Mouse (Mus musculus): Measurements from ENCODE around the gene Pkd2. TPM values are rescaled to one million over a fixed set of nuclear protein-coding genes. Genes with fewer than 3 reads are reported as not detected.
"Not testable (repeated sequence)": the region's sequence is repeated elsewhere in the genome, so short reads cannot be mapped to it uniquely, and the experiment has no call there.

The Pkd2 gene
- polyA plus RNA-seq, 1 experiment from 2014 or later = 14.9 TPM

- Histone ChIP-seq H3K27me3 (replicated peaks) (no peaks in the 10 kb centered on the region), H3K9me3 (no peaks in the 10 kb centered on the region), H3K9ac (no peak overlapping the region), H3K4me3 (replicated peaks) (no peak overlapping the region), H3K36me3 (no peaks in the 10 kb centered on the region), H3K4me1 (0 out of 2 replicates have a peak, but pooled peaks cover 1% of the 10 kb centered on the region), H3K4me2 (no peak overlapping the region), H3K27ac (no peak overlapping the region)
- 84% methylated on average over 1 of the region's 1 CpGs for WGBS
- ATAC-seq (ENCODE audit: insufficient read depth, low FRiP score, low read depth) = no peak
Observed at GRCm38 (mm10) chr5:104442850-104443249, 16.4 kb upstream of the Pkd2 start.

GRCm38 (mm10) chr5:104446156-104446555 is 13.1 kb upstream of the Pkd2 start:
- peak; percentile 27; the same call in 1 of the 2 replicates for ATAC-seq (ENCODE audit: insufficient read depth, low FRiP score, low read depth)
- Histone ChIP-seq H3K27ac (no peak overlapping the region), H3K9me3 (no peaks in the 10 kb centered on the region), H3K4me2 (no peak overlapping the region), H3K36me3 (no peaks in the 10 kb centered on the region), H3K4me3 (replicated peaks) (no peak overlapping the region), H3K9ac (no peak overlapping the region), H3K27me3 (replicated peaks) (no peaks in the 10 kb centered on the region), H3K4me1 (0 out of 2 replicates have a peak, but pooled peaks cover 2% of the 10 kb centered on the region)
- 11% methylated on average over 3 of the region's 3 CpGs for WGBS

- 19% methylated on average over 6 of the region's 6 CpGs for WGBS
- not testable (repeated sequence) for H3K36me3 ChIP-seq, H3K9me3 ChIP-seq
Observed at GRCm38 (mm10) chr5:104448346-104448745, 10.9 kb upstream of the Pkd2 start.

GRCm38 (mm10) chr5:104449491-104449890 is 9.8 kb upstream of the Pkd2 start:
- ATAC-seq (ENCODE audit: insufficient read depth, low FRiP score, low read depth) = no peak
- no peak overlapping the region for H3K9ac ChIP-seq
- no peak overlapping the region for H3K27ac ChIP-seq
- 0 out of 2 replicates have a peak, but pooled peaks cover 2% of the 10 kb centered on the region for H3K4me1 ChIP-seq
- WGBS = 46% methylated on average over 3 of the region's 3 CpGs
- no peaks in the 10 kb centered on the region for H3K36me3 ChIP-seq
- H3K4me2 ChIP-seq = no peak overlapping the region
- no peaks in the 10 kb centered on the region for H3K9me3 ChIP-seq
- no peak overlapping the region for H3K4me3 ChIP-seq (replicated peaks)
- H3K27me3 ChIP-seq (replicated peaks) = no peaks in the 10 kb centered on the region

More at GRCm38 (mm10) chr5:104448346-104448745, 10.9 kb upstream of the Pkd2 start:
- not testable (repeated sequence) for H3K9ac ChIP-seq; H3K4me2 ChIP-seq; H3K4me3 ChIP-seq (replicated peaks); H3K4me1 ChIP-seq; H3K27ac ChIP-seq; ATAC-seq (ENCODE audit: insufficient read depth, low FRiP score, low read depth); H3K27me3 ChIP-seq (replicated peaks)

- Histone ChIP-seq H3K4me3 (replicated peaks) (no peak overlapping the region), H3K27ac (no peak overlapping the region), H3K4me1 (no peaks in the 10 kb centered on the region), H3K27me3 (replicated peaks) (no peaks in the 10 kb centered on the region), H3K9me3 (no peaks in the 10 kb centered on the region), H3K4me2 (no peak overlapping the region), H3K9ac (no peak overlapping the region), H3K36me3 (no peaks in the 10 kb centered on the region)
- ATAC-seq (ENCODE audit: insufficient read depth, low FRiP score, low read depth) = no peak
- 57% methylated on average over 1 of the region's 1 CpGs for WGBS
Observed at GRCm38 (mm10) chr5:104453075-104453474, 6.2 kb upstream of the Pkd2 start.

- Histone ChIP-seq H3K4me2 (no peak overlapping the region), H3K4me3 (replicated peaks) (no peak overlapping the region), H3K27me3 (replicated peaks) (no peaks in the 10 kb centered on the region), H3K27ac (no peak overlapping the region), H3K9me3 (no peaks in the 10 kb centered on the region), H3K36me3 (no peaks in the 10 kb centered on the region), H3K4me1 (peaks cover 3% of the 10 kb centered on the region; the same call in 1 of the 2 replicates), H3K9ac (no peak overlapping the region)
- WGBS = 81% methylated on average over 6 of the region's 6 CpGs
- ATAC-seq (ENCODE audit: insufficient read depth, low FRiP score, low read depth) = no peak
Observed at GRCm38 (mm10) chr5:104454564-104454963, 4.7 kb upstream of the Pkd2 start.

- peak; percentile 48; the same call in 1 of the 2 replicates for ATAC-seq (ENCODE audit: insufficient read depth, low FRiP score, low read depth)
- no peaks in the 10 kb centered on the region for H3K9me3 ChIP-seq
- peaks cover 3% of the 10 kb centered on the region; the same call in 1 of the 2 replicates for H3K4me1 ChIP-seq
- peak overlapping the region; percentile 76 for H3K4me2 ChIP-seq
- H3K9ac ChIP-seq = peak overlapping the region; percentile 91
- H3K27ac ChIP-seq = peak overlapping the region; percentile 95
- H3K36me3 ChIP-seq = 0 out of 2 replicates have a peak, but pooled peaks cover 4% of the 10 kb centered on the region
- WGBS = under 1% methylated on average over 62 of the region's 82 CpGs
- no peaks in the 10 kb centered on the region for H3K27me3 ChIP-seq (replicated peaks)
- peak overlapping the region; percentile 90 for H3K4me3 ChIP-seq (replicated peaks)
Observed at GRCm38 (mm10) chr5:104459706-104460455, 631 bp downstream of the Pkd2 start.

GRCm38 (mm10) chr5:104460456-104460838 is 1.2 kb downstream of the Pkd2 start:
- 23% methylated on average over 3 of the region's 3 CpGs for WGBS
- H3K9me3 ChIP-seq = no peaks in the 10 kb centered on the region
- peak overlapping the region; percentile 90 for H3K4me3 ChIP-seq (replicated peaks)
- H3K27me3 ChIP-seq (replicated peaks) = no peaks in the 10 kb centered on the region
- H3K9ac ChIP-seq = no peak overlapping the region
- peak overlapping the region; percentile 76 for H3K4me2 ChIP-seq
- no peak for ATAC-seq (ENCODE audit: insufficient read depth, low FRiP score, low read depth)
- peaks cover 3% of the 10 kb centered on the region; the same call in 1 of the 2 replicates for H3K4me1 ChIP-seq
- peak overlapping the region; percentile 95 for H3K27ac ChIP-seq
- H3K36me3 ChIP-seq = 0 out of 2 replicates have a peak, but pooled peaks cover 4% of the 10 kb centered on the region

- 26% methylated on average over 6 of the region's 7 CpGs for WGBS
- no peak for ATAC-seq (ENCODE audit: insufficient read depth, low FRiP score, low read depth)
- Histone ChIP-seq H3K4me3 (replicated peaks) (peak overlapping the region; percentile 90), H3K27ac (no peak overlapping the region), H3K4me2 (peak overlapping the region; percentile 76), H3K9me3 (no peaks in the 10 kb centered on the region), H3K4me1 (peaks cover 3% of the 10 kb centered on the region; the same call in 1 of the 2 replicates), H3K36me3 (0 out of 2 replicates have a peak, but pooled peaks cover 4% of the 10 kb centered on the region), H3K9ac (no peak overlapping the region), H3K27me3 (replicated peaks) (no peaks in the 10 kb centered on the region)
Observed at GRCm38 (mm10) chr5:104460856-104461255, 1.6 kb downstream of the Pkd2 start.

- Histone ChIP-seq H3K36me3 (peaks cover 19% of the 10 kb centered on the region; the same call in 1 of the 2 replicates), H3K27ac (no peak overlapping the region), H3K4me3 (replicated peaks) (no peak overlapping the region), H3K9ac (no peak overlapping the region), H3K9me3 (no peaks in the 10 kb centered on the region), H3K4me1 (no peaks in the 10 kb centered on the region), H3K27me3 (replicated peaks) (no peaks in the 10 kb centered on the region), H3K4me2 (no peak overlapping the region)
- no peak for ATAC-seq (ENCODE audit: insufficient read depth, low FRiP score, low read depth)
- 57% methylated on average over 8 of the region's 8 CpGs for WGBS
Observed at GRCm38 (mm10) chr5:104465279-104465678, 6.0 kb downstream of the Pkd2 start.

GRCm38 (mm10) chr5:104465731-104466130 is 6.5 kb downstream of the Pkd2 start:
- Histone ChIP-seq H3K27ac (no peak overlapping the region), H3K36me3 (peaks cover 19% of the 10 kb centered on the region; the same call in 1 of the 2 replicates), H3K9me3 (no peaks in the 10 kb centered on the region), H3K4me3 (replicated peaks) (no peak overlapping the region), H3K4me1 (no peaks in the 10 kb centered on the region), H3K4me2 (no peak overlapping the region), H3K27me3 (replicated peaks) (no peaks in the 10 kb centered on the region), H3K9ac (no peak overlapping the region)
- WGBS = 82% methylated on average over 12 of the region's 12 CpGs
- ATAC-seq (ENCODE audit: insufficient read depth, low FRiP score, low read depth) = no peak

- WGBS = 90% methylated on average over 16 of the region's 16 CpGs
- no peak overlapping the region for H3K9ac ChIP-seq
- no peaks in the 10 kb centered on the region for H3K27me3 ChIP-seq (replicated peaks)
- no peak for ATAC-seq (ENCODE audit: insufficient read depth, low FRiP score, low read depth)
- no peaks in the 10 kb centered on the region for H3K9me3 ChIP-seq
- H3K27ac ChIP-seq = no peak overlapping the region
- H3K4me2 ChIP-seq = no peak overlapping the region
- H3K4me3 ChIP-seq (replicated peaks) = no peak overlapping the region
- H3K4me1 ChIP-seq = no peaks in the 10 kb centered on the region
- peaks cover 25% of the 10 kb centered on the region for H3K36me3 ChIP-seq
Observed at GRCm38 (mm10) chr5:104466816-104467215, 7.6 kb downstream of the Pkd2 start.

All from stomach, embryonic 15.5 days (tissue).